24 mouse cellular contexts compared by ENCODE assay signal in the genomic region with DNA sequence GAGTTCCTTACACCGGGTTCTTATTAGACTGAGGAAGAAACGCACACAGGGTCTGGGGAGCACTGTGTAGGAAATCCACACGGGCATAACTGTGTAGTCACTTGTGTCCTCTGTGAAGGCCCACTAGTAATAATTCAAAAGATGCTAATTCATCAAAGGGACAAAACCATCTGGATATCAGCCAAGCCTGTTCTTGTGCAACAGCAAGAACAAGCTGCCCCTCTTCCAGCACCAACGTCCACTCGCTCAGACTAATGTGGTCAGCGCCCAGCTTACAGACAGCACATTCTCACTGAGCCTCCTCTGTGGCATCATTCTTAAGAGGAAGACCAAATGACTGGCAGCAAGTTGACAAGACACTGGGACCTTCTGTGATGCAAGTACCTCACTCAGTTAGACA. TPM values are rescaled to one million over a fixed set of nuclear protein-coding genes. Genes with fewer than 3 reads are reported as not detected.
"Had no signal": no experiment of that assay in that cellular context is flagged by ENCODE, and none has a peak within 500 bp of the region (broad histone marks: within the 10 kb centered on the region; RNA-seq: fewer than 3 reads in every experiment).

No protein-coding gene starts in this region.

- H3K27me3 ChIP-seq: kidney, embryonic 15.5 days; liver, embryonic 13.5 days; midbrain, embryonic 13.5 days; neural tube, embryonic 13.5 days; stomach, embryonic 15.5 days had no signal

- H3K27ac ChIP-seq: kidney, embryonic 15.5 days; left cerebral cortex, adult 2 months; liver, embryonic 13.5 days; midbrain, embryonic 10.5 days; midbrain, embryonic 13.5 days; neural tube, embryonic 13.5 days; stomach, embryonic 15.5 days had no signal

- H3K4me2 ChIP-seq: kidney, embryonic 15.5 days; liver, embryonic 13.5 days; midbrain, embryonic 13.5 days; neural tube, embryonic 13.5 days; stomach, embryonic 15.5 days had no signal

- H3K4me3 ChIP-seq: kidney, embryonic 15.5 days; left cerebral cortex, adult 2 months; liver, embryonic 13.5 days; midbrain, embryonic 10.5 days; midbrain, embryonic 13.5 days; myocyte; neural tube, embryonic 13.5 days; stomach, embryonic 15.5 days had no signal

- H3K9ac ChIP-seq: kidney, embryonic 15.5 days; liver, embryonic 13.5 days; midbrain, embryonic 13.5 days; neural tube, embryonic 13.5 days; stomach, embryonic 15.5 days had no signal

- DNase-seq: kidney, adult 8-10 months; kidney, postnatal 10 days; kidney, postnatal 36 days; layer of hippocampus, postnatal 36 days; liver, embryonic 13.5 days; lung, adult 2 months; lung, postnatal 10 days; lung, postnatal 36 days; retina, postnatal 1 day; right cerebral cortex, postnatal 25 days; spleen, adult 18-20 months; thymus, postnatal 25 days had no signal

- H3K9me3 ChIP-seq: kidney, embryonic 15.5 days; liver, embryonic 13.5 days; midbrain, embryonic 10.5 days; midbrain, embryonic 13.5 days; neural tube, embryonic 13.5 days; stomach, embryonic 15.5 days had no signal

- H3K4me1 ChIP-seq: kidney, embryonic 15.5 days; liver, embryonic 13.5 days; midbrain, embryonic 10.5 days; midbrain, embryonic 13.5 days; neural tube, embryonic 13.5 days; stomach, embryonic 15.5 days had no signal

- ATAC-seq: midbrain, embryonic 13.5 days; midbrain, embryonic 16.5 days had no signal

RNA-seq across cellular contexts. Expression of gene Spx, which starts 33.3 kb away (rescaled TPM):
- total RNA-seq: liver, adult 2 months; monocyte, adult 5-6 weeks had no signal
- polyA plus RNA-seq: liver, adult 2 months had no signal

RNA-seq across cellular contexts. Expression of gene Slco1a5, which starts 57.2 kb away (rescaled TPM):
- total RNA-seq: layer of hippocampus, postnatal 36 days; left cerebral cortex, adult 2 months; liver, adult 2 months; monocyte, adult 5-6 weeks; neutrophil, adult 5-6 weeks had no signal
- polyA plus RNA-seq: limb, embryonic 11.5 days; liver, adult 2 months; liver, embryonic 13.5 days; neural tube, embryonic 13.5 days; stomach, embryonic 15.5 days had no signal
